Mouse (Mus musculus): ENCODE measurements around the gene Mrps18a.

Mrps18a gene

DNA sequence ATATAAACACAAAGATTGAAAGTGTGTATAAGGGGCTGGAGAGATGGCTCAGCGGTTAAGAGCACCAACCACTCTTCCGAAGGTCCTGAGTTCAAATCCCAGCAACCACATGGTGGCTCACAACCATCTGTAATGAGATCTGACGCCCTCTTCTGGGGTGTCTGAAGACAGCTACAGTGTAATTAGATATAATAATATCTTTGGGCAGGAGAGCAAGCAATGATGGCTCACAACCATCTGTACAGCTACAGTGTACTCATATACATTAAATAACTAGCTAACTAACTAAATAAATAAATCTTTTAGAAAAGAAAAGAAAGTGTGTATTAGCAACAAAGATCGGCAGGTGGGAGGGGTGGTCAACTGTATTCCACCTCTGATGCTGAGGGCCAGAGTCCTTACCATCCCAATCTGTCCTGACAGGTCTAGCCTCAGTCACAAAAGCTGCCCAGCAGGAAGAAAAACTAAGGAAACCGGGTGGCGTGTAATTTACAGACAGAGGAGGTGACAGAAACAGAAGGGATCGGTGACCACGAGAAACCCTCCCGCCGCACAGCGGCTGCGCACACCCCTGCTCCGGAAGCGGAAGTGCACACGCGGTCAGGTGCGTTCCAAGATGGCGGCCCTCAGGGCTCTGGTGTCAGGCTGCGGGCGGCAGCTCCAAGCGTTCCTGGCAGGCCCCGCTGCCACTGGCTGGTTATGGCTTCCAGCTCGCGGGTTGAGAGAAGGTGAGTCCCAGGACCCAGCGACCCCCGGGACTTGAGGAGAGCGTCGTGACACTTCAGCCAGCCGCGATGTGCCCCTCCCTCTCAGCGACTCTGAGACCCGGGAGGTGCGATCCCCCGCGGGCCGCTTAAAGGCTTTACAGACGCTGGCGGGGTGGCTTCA lies at the start of gene Mrps18a:
TSS of gene Mrps18a (plus strand) at position 585 of the 888 bp plus-strand sequence.
- no peak for DNase-seq (ENCODE audit: extremely low read depth, low read depth, low spot score)

DNA sequence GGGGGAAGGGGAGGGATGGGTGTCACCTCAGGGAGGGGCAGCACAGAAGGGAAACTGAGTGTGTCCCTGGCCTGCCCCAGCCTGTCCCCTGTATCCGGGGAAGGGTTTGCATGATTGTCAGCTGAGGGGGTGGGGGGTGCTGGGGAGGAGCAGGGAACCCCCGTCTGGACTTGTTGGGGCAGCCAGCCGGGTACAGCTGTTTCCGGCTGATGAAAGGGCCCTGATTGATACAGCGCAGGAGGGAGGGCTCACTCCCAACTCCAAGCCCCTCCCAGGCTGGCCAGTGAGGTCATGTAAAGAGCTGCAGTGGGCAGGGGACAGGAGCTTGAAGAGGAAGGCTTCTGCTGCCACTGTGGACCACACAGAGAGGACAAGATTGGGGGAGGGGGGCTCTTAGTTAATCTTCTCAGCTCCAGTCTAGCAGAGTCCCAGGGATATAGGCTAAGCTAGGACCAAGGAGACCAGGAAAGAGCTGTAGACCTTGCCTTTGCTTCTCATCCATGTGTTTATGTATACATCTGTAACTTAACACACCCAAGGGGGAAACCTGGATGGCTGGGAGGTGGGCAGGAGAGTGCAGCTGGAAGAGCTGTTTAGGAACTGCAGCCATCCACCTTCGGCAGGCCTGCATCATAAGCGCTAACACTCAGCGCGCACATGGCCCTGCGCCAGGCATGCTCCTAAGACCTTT lies 47.4 kb upstream of the Mrps18a start:
- no peak for DNase-seq (ENCODE audit: extremely low read depth, low read depth, low spot score)

DNA sequence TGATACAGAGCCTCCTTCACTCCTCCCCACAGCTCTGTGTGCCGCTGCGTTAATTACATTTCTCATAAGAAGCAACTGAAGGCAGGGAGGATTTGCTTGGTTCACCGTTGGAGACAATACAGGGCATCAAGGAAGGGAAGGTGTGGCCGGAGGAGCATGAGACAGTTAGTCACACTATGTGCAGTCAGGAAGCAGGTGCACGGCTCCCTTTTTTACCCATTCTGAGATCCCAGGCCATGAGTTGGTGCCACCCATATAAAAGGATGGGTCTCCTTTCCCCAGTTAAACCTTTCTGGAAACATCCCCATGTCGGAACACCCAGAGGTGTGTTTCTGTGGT lies 46.8 kb upstream of the Mrps18a start:
- no peak for DNase-seq (ENCODE audit: extremely low read depth, low read depth, low spot score)

DNA sequence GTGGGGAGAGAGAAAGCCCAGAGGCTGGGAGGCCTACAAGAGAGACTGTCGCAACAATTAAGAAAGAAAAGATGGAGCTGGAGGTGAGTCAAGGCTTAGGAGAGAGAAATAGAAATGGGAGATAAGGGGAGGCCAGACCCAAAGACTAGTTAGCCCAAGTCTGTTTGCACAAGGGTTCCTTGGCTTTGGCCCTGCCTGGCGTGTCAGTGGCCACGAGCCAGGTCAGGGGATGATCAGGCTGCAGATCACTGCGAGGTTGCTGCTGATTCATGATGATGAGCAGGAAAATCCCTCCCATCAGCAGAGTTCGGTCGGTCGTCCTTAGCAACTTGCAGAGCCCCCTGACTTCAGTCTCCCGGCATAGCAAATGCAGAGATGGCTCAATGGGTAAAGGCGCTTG lies 40.7 kb upstream of the Mrps18a start:
- no peak for DNase-seq (ENCODE audit: extremely low read depth, low read depth, low spot score)

DNA sequence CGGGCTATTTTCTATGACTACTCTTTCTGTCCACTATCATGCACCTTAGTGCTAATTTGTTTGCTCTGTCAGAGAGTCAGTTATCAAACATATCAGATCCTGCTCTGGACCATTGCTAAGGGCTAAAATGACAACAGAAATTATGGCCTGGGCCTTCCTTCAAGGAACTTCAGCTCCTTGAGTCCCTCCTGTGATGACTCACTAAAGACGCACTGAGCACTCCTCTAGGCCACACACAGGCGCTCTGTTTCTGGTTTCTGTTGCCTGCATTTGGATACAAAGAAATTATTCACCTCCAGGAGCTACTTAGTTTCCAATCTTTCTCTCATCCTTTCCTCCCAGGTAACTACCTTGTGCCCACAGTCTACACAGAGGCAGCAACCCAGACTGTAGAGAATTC lies 39.3 kb upstream of the Mrps18a start:
- DNase-seq (ENCODE audit: extremely low read depth, low read depth, low spot score) = no peak

DNA sequence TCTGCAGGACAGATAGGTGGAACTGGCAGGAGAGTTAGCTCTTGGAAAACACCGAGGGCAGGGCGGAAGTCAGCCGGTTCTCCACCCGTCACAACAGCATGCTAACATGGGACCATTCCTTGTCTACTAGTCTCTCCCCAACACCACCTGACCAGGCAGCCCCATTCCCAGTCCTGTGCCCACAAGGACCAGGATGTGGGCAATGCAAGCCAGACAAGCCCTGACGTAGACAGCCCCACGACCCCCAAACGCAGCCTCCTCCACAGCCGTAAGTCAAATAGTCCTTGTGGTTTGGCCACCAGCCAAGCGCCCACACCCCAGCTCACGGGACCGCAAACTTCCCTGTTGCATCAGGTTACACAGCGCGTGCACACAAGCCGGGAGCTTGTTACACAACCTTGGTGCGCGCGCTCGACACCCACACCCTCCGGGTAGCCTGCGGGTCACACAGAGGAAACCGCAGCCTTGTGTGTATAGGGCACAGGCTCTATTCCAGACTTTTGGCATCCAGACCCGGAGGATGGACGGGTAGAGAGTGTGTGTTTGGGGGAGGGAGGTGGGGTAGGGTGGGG lies 37.0 kb upstream of the Mrps18a start:
- no peak for DNase-seq (ENCODE audit: extremely low read depth, low read depth, low spot score)

DNA sequence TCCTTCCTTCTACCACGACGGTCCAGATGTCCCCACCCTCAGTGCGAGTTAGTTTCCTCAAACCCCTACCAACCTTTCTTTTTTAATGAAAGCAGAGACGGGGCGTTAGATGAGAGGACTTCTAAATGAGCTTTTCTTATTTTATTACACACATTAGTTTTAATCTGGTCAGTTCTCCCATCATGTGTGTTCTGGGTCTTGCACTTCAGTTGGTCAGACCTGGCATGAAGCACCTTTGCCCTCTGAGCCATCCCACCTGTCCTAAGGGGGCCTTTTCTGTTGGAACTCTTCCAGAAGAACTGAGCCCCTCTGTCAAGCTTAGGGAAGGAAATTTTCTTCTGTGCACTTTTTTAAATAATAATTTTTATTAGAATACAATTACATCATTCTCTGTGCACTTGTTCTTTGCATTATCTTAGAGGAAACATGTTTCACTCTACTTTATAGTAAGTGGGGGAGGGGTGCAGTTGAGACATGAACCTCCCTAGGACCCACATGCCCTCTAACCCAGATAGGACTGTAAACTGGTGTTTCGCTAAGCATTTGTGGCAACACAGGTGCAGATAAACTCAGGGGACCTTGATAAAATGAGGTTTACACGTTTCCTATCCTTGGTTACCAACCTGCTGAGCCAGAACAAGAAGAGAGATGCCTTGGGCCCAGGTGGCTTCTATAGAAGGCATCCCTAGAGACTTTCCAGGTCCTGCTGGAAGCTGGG lies 36.2 kb upstream of the Mrps18a start:
- DNase-seq (ENCODE audit: extremely low read depth, low read depth, low spot score) = no peak

DNA sequence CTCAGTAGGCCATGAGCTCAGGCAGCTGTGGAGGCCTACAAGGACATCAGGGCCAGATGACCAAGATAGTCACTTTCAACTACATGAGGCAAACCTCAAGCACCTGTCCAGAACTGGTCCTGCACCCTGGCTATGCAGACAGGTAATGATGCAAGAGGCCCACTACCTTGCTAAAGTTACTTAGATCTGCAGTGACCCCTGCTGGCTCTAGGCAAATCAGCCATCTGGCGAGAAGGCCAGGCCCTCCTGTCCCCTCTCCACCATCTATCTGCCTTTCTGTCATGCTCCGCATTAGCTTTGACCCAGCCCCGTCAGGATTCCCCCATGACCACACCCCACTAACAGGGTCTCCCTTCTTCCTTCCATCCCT lies 35.7 kb upstream of the Mrps18a start:
- no peak for DNase-seq (ENCODE audit: extremely low read depth, low read depth, low spot score)

DNA sequence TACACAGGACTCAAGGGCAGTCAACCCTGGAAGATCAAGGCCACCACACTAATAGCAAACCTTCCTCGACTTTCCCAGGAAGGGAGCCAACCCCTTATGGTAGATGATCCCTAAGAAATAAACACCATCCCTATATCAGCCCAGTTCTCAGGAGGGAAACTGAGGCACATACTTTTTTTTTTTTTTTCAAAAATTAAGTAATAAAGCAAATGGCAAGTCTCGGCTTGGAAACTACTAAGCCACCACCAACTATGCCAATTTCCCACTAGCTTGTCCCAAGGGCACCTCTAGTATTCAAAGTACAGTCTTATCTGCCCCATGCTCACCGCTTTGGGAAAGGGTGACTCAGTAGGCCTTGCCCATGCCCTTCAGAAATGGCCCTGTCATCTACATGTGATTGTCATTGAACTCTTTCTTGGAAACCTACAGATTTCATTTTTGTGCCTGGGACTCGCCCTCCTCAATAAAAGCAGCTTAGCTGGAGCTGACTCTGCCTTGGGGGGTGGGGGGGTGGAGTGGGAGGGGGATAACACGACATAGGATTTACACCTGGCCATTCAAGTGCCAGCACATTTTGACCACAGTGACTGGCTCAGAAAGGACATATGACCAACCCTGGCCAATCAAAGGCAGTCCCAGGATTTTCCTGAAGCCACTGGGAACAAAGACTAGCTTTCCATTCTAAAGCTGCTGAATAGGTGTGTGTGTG lies 35.1 kb upstream of the Mrps18a start:
- DNase-seq (ENCODE audit: extremely low read depth, low read depth, low spot score) = no peak

DNA sequence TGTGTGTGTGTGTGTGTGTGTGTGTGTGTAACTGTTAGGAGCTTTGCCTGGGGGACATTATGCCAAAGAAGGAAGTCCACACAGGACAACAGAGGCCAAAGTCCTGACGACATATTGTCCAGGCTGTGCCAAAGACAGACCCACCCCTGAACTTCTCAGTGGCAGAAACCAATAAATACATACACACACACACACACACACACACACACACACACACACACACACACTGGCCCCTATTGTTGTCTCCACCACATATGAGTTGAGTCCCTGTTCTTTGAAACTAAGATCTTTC lies 34.6 kb upstream of the Mrps18a start:
- DNase-seq (ENCODE audit: extremely low read depth, low read depth, low spot score) = no peak

DNA sequence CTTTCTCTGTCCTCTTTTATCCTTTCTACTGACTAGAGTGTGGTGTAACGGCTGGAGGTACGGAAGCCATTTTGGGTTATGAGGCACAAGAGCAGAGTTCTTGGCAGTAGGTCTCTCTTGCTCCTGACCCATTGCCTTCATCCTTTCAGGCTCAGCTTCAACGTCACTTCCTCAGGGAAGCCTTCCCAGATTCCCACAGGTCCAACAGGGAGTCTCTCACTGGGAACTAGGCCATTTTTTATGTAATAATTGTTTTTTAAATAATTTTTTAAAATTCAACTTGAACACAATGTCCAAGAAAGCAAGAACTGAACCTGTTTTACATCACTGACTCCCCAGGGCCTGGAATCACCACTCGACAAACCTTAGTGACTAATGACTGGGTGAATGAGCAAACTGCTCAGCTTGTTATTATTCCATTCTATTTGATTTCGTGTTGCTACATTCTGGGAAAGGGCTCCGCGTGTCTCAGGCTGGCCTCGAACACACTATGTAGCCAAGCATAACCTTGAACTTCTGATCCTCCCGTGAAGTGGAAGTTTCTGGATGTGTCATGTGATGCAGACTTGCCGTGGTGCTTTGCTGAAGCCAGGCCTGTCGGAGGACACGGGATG lies 32.8 kb upstream of the Mrps18a start:
- no peak for DNase-seq (ENCODE audit: extremely low read depth, low read depth, low spot score)

DNA sequence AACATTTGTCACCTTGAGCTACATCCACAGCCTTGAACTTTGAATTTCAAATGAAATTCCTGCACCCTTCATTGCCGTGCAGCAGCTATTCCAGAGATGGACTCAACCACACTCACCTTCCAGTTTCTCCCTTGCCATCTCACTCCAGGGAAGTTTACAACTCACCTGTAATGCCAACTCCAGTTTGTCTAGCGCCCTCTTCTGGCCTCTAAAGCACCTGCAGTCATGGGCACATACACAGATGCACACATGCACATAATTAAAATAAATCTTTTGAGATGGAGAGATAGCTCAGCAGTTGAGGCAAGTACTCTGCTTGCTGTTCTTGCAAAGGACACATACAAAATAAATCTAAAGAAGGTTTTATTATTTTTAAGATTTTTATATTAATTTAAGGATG lies 31.7 kb upstream of the Mrps18a start:
- DNase-seq (ENCODE audit: extremely low read depth, low read depth, low spot score) = no peak

DNA sequence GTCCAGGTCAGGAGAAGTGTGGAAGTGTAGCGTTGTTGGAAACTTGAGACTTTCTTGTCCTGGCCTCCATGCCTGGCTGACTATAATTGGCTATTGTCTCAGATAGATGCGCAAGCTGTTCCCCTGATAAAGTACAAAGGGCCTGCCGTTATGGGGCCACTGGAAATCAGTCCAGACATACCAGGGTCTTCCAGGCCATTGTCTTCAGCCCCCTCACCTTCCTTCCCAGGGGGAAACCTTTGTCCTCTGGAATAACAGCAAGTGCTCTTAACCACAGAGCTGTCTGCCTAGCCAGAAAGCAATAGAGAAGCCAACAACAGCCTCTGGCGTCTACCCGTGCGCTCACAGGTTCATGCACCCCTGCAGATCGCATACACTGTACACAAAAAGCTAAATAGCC lies 30.4 kb upstream of the Mrps18a start:
- no peak for DNase-seq (ENCODE audit: extremely low read depth, low read depth, low spot score)

DNA sequence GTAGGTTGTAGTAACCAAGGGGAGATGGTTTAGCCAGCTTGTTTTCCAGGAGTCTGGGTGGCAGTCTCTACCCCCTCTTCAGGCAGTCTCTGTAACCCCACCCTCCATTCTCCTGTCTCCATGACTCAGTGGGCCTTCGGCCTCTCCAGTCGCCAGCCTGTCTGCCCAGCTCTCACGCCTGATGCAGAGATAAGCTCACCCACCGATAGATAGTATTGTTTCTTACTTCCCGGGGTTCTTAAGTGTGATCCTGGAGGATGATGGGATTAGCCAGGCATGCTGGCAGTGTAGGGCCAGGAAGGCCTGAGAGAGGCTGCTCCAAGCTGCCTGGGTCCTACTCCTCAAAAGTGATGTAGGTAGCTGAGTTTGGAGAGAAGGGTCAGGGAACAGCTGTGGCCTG lies 29.7 kb upstream of the Mrps18a start:
- DNase-seq (ENCODE audit: extremely low read depth, low read depth, low spot score) = no peak

DNA sequence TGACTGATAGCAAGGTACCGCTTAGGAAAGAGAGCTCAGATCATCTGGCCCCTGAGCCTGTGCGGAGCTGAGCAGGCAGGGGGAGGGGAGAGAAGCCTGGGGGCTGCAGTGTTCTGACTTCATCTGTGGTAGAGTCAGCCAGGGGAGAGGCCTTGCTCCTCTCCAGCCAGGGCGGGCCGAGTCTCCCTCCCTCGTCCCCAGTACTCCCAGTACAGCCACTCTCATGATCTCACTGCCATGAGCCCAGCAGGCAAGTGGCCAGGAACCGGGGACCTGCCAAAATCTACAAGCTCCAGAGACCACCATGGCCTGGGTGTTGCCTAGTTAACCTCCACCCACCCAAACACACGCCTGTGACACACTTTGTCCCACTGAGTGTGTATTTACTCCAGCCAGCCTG lies 29.1 kb upstream of the Mrps18a start:
- no peak for DNase-seq (ENCODE audit: extremely low read depth, low read depth, low spot score)

DNA sequence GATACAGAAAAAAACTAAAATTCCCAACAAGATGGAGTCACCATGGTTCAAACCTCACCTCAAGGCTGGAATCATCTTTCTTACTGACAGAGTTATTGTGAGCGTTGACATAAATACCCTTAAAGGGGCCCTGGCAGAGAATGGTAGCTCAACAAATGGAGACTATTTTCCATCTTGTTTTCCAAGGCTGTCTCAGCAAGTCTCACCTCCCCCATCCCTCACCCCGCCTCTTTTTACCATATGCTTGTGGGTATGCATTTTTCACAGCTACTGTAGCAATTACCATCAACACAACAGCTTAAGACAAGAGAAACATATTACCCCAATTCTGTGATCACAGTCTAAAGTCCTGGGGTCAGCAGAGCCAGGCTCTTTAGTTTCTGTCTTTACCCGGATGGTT lies 27.4 kb upstream of the Mrps18a start:
- no peak for DNase-seq (ENCODE audit: extremely low read depth, low read depth, low spot score)

DNA sequence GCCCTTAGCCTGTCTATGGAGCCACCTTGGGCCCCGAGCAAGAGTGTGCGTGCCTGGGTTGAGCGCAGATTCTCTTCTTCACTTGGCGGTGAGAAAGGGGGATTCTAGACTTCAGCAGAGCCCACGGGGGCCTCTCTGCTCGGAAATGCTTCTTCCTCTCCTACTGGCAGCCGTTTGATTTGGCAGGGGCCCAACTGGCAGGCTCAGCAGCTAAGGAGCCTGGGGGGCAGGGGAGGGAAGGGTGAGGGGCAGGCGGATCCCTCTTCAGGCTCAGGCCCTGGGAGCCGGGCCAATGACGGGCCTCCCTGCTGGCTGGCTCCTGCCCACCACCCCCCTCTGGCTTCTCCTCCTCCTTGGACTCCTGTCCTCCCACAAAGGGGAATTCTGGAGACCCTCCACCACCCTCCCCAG lies 26.7 kb upstream of the Mrps18a start:
- DNase-seq (ENCODE audit: extremely low read depth, low read depth, low spot score) = no peak

DNA sequence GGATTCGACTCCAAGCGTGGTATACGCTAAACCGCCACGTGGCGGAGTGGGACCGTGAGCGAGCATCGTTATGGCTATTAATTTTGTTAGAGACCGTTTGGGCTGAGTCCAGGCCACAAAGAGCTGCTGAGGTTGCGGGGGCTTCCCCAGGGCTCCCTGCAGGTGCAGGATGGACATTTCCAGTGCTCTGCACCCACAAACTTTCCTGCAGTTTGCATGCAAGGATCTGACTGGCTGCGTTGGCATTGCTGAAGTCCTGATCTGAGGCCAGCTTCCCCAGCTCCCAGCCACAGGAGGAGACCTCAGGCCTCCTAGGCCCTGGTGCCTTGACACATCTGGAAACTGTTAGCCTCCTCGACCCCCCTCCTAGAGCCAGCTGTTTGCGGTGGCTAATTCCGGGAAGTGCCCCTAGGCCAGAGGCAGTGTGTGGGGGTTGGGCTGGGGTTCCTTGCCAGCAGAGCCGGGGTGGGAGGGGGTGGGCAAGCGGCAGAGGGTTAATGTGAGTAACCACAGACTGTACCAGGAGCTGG lies 24.4 kb upstream of the Mrps18a start:
- DNase-seq (ENCODE audit: extremely low read depth, low read depth, low spot score) = no peak

DNA sequence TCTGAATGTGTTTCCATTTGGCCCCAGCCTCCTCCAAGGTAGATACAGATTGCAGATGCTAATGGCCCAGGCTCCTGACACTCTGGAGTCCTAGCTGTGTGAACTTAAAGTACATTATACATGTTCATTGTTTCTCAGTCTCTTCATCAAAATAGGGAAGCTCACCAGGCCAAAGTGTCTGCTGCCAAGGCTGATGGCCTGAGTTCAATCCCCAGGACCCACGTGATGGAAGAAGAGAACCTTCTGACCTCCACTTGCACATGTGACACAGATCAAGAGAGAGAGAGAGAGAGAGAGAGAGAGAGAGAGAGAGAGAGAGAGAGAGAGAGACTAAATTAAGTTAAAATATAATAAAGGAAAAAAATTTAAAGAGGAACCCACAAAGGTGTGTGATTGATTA lies 19.4 kb upstream of the Mrps18a start:
- DNase-seq (ENCODE audit: extremely low read depth, low read depth, low spot score) = no peak

DNA sequence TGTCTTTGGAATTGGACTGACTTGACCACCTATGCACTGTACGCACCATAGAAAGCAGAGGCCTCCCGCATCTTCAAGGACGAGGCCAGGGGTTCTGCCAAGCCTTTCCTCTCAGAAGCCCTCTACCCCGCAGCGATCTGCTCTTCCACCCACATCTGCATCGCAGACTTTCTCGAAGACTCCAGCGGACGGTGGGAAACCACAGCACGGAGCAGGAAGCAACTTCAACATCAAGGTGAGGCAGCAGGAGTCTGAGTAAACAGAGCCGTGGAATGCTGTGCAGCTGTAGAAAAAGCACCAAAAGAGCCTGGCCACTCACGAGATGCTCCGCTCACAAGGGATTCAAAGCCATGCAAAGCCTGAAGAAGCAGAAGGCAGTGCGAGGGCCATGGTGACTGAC lies 18.9 kb upstream of the Mrps18a start:
- DNase-seq (ENCODE audit: extremely low read depth, low read depth, low spot score) = no peak

DNA sequence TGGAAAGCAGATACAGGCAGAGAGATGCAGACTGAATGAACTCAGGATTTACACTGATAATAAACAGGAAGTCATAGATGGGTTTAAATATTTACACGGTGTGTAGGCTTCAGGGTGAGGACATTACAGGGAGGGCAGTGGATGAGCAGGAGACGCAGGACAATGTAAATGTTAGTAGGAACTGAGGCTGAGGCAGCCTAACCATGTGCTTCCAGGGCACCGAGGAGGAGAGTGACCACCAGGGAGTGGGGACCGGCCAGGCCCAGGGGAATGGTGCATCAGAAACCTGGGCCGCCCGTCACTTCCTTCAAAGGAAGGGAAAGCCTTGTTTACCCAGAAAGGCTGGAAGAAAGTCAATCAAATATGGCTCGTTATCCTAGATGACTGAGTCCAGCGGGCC lies 12.3 kb upstream of the Mrps18a start:
- no peak for DNase-seq (ENCODE audit: extremely low read depth, low read depth, low spot score)

Measured in fat pad, adult 2 months (tissue).